Mouse (Mus musculus): ENCODE results near the gene Cep72. TPM values are rescaled to one million over a fixed set of nuclear protein-coding genes. Genes with fewer than 3 reads are reported as not detected.
"Not testable (repeated sequence)": the region's sequence is repeated elsewhere in the genome, so short reads cannot be mapped to it uniquely, and the experiment has no call there.

The Cep72 gene
- polyA plus RNA-seq, 1 experiment from 2014 or later, result 1.8 TPM

DNA sequence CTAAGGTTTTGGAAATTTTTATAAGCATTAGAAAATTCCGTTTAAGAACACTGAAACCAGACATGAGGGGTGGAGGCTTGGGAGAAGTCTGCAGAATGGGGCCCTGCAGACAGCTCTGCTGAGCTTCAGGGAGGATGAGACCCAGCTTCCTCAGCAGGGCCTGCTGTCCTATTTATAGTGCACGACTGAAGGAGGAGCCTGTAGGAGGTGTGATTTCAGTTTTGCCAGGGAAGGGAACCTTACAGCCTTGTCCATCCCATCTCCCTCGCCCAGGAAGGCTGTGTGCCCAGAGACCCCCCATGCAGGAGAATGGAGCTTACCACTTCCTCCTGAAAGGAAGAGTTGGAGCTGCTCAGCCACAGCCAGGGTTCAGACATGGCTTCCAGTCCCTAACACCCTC, 51.4 kb downstream of the Cep72 start:
- H3K27ac ChIP-seq, result no peak overlapping the region
- no peak overlapping the region; the same call in 1 of the 2 replicates for H3K4me3 ChIP-seq (ENCODE audit: inconsistent target)
- no peaks in the 10 kb centered on the region for H3K36me3 ChIP-seq (ENCODE audit: inconsistent target)
- 13% methylated on average over 3 of the region's 3 CpGs for whole genome bisulfite sequencing (ENCODE audit: missing documents)
- H3K79me2 ChIP-seq (ENCODE audit: inconsistent target), result no peaks in the 10 kb centered on the region

DNA sequence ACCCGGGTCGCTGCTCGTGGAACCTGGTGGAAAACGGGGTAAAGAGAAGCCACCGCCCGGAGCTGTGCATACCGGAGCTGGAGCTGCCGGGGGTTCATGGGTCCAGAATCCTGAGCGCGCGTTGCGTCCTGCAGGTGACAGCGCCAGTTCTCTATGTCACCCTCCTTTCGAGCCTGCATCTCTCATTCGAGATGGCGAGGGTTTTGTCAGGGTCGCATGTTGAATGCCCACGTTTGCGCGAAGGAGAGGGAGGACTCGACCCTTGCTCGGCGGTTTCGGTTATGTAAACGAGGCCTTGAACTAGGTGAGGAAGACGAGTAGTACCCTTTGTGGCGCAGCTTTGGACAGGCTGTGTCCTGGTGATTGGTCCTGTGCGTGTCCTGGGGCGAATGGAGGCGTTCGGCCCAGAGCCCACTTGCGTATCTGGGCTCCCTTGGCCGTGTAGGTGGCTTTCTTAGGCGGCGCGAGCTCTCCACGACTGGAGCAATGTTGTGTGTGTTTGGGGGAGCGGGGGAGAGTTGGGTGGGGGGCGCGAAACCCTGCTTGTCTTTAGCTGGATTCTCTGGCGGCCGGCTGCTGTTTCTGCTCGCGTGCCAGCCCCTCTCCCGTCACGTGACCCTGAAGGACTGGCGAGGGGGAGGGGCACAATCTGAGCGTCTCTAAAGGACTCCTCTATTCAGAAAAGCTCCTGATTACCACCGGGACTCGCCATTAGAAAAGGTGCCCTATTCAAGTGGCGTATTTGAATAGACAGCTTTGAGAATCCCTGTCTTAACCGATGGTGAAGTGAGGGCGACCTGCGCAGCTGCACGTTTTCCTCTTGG, 52.1 kb downstream of the Cep72 start:
- 3% methylated on average over 54 of the region's 55 CpGs for WGBS (ENCODE audit: missing documents)
- Histone ChIP-seq H3K4me3 (ENCODE audit: inconsistent target) (peak overlapping the region; percentile 32), H3K79me2 (ENCODE audit: inconsistent target) (no peaks in the 10 kb centered on the region), H3K27ac (no peak overlapping the region), H3K36me3 (ENCODE audit: inconsistent target) (no peaks in the 10 kb centered on the region)

DNA sequence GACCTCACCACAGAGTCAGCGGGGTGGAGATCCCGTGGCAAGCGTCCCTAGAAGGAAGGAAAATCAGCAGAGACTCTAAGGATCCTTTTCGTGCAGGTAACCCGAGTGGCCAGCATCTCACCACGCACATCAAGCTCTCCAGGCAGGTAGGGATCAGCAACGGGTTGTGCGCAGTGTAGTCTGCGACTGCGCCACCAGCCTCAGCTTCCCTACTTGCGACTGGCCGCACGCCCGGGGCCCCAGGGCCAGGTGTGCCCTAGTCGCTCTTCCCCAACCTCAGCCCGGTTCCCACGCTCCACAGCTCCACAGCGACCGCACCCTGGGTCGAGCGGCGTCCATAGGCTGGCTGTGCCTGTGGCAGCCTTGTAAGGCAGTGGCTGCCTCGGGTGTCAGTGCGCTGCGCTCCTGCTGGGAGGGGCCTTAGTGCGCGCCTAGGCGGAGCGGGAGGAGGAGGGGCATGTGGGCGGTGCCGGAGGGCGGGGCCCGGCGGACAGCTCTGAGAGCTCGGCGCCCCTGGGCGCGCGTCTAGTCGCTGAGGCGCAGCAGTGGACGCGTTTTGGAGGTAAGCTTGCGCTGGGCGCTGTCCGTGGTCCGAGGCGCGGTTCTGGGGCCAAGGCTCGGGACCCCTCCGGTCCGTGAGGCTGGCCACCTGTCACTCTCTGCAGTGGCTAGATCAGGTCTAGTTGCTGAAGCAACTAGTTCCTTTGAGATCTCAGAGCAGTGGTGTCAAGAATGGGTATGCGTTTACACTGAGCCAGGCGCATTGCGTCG, 53.0 kb downstream of the Cep72 start, which contains the start of gene Tppp:
Gene Tppp, plus strand, starts transcription at position 460 of the 771 bp plus-strand sequence.
- peak within 1 kb of the TSS; percentile 32 for H3K4me3 ChIP-seq (ENCODE audit: inconsistent target)
- no peaks in the 10 kb centered on the region for H3K36me3 ChIP-seq (ENCODE audit: inconsistent target)
- no peak within 1 kb of the TSS for H3K27ac ChIP-seq
- 1% methylated on average over 56 of the region's 56 CpGs for WGBS (ENCODE audit: missing documents)
- H3K79me2 ChIP-seq (ENCODE audit: inconsistent target), result no peaks in the 10 kb centered on the region

DNA sequence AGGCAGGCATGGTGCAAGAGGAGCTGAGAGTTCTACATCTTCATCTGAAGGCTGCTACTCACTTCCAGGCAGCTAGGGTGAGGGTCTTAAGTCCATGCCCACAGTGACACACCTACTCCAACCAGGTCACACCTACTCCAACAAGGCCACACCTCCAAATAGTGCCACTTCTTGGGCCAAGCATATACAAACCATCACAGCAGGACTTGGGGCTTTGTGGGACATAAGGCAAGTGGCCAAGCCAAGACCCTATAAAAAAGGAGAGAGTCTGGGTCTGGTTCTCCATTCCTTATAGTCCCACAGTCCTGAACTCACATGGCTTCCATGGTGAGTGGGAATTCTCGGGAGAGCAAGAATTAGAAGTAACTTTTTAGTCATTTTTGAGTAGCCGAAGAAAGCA, 53.9 kb downstream of the Cep72 start:
- not testable (repeated sequence) for H3K27ac ChIP-seq; H3K79me2 ChIP-seq (ENCODE audit: inconsistent target); H3K36me3 ChIP-seq (ENCODE audit: inconsistent target); H3K4me3 ChIP-seq (ENCODE audit: inconsistent target)
- 72% methylated on average over 2 of the region's 2 CpGs for WGBS (ENCODE audit: missing documents)

DNA sequence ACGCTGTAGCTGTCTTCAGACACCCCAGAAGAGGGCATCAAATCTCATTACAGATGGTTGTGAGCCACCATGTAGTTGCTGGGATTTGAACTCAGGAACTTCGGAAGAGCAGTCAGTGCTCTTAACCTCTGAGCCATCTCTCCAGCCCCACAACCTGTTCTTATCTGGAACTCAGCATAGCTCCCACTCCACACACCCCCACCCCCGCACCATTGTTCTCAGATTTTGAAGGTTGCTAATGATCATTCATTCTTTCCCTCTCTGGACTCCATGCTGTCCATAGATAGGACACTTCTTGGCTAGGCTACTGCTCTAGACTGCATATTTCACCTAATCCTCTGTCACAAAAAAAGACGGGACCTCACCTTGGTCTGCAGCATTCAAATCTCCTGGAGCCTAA, 55.2 kb downstream of the Cep72 start:
- not testable (repeated sequence) for H3K36me3 ChIP-seq (ENCODE audit: inconsistent target); H3K27ac ChIP-seq; H3K79me2 ChIP-seq (ENCODE audit: inconsistent target); H3K4me3 ChIP-seq (ENCODE audit: inconsistent target)
- WGBS (ENCODE audit: missing documents), result 91% methylated on average over 4 of the region's 4 CpGs

DNA sequence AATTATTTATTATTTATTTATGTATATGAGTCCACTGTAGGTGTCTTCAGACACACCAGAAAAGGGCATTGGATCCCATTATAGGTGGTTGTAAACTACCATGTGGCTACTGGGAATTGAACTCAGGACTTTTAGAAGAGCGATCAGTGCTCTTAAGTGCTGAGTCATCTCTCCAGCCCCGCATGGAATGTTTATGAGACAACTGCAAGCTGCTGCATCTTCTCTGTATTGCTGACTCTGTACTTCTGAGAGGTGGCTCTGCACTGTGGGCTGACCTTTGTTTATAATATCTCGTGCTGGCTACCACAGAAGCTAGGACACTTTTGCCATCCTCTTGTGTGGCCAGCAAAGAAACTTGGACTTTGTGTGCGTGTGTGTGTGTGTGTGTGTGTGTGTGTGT, 60.6 kb downstream of the Cep72 start:
- Histone ChIP-seq H3K27ac (no peak overlapping the region), H3K79me2 (ENCODE audit: inconsistent target) (no peaks in the 10 kb centered on the region), H3K4me3 (ENCODE audit: inconsistent target) (no peak overlapping the region), H3K36me3 (ENCODE audit: inconsistent target) (no peaks in the 10 kb centered on the region)
- 66% methylated on average over 4 of the region's 4 CpGs for WGBS (ENCODE audit: missing documents)

DNA sequence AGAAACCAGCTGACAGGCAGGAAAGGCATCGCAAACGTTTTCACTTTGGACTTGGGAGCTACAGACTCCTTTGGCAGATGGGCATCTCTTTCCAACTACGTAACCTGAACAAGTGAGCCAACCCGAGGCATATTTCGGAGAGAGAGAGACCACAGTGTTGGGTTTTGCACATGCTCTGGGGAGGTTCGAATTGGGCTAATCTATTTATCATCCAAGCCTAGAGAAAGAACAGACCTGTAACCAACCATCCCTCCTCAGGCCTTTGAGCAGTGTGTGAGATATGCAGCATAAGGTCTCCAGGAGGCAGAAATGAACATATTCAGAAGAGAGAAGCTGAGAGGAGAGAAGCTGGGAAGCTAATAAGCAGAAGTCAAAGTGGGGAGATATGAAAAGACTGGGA, 61.1 kb downstream of the Cep72 start:
- WGBS (ENCODE audit: missing documents), result 89% methylated on average over 6 of the region's 6 CpGs
- H3K4me3 ChIP-seq (ENCODE audit: inconsistent target), result no peak overlapping the region
- H3K36me3 ChIP-seq (ENCODE audit: inconsistent target), result no peaks in the 10 kb centered on the region
- no peak overlapping the region for H3K27ac ChIP-seq
- H3K79me2 ChIP-seq (ENCODE audit: inconsistent target), result no peaks in the 10 kb centered on the region

DNA sequence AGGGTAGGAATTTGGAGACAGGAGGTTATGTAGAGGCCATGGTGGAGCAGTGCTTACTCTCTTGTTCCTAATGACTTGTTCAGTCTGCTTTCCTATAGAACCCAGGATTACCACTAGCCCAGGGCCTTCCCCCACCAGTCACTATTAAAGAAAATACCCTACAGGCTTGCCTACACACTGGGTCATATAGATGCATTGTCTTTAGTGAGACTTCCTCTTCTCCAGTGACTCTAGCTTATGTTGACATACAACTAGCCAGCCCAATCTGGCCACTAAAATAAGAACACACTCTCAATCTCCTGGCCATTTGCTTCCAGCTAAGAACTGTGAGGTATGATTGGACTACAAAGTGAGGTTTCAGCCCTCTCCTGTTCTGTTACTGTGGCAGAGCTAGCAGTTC, 61.6 kb downstream of the Cep72 start:
- H3K36me3 ChIP-seq (ENCODE audit: inconsistent target), result no peaks in the 10 kb centered on the region

DNA sequence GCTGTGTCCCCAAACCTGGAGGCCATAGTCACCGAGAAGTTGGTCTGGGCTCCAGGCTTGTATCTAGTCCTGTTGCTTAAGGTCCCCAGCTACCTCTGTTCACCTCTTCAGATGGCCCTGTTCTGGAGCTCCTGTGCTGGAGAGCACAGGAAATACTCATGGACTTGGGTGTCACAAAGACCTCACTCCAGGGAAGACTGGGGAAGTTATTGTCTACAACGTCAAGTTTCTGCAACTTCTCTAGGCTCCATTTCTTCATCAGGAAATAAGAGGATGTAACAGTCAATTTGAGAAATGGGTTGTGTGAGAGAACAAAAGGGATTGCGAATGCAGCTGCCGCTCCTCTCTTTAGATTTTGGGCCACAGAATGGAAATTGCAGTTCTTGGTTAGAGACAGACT, 65.6 kb downstream of the Cep72 start:
- WGBS (ENCODE audit: missing documents), result 61% methylated on average over 4 of the region's 4 CpGs
- Histone ChIP-seq H3K27ac (no peak overlapping the region), H3K4me3 (ENCODE audit: inconsistent target) (no peak overlapping the region), H3K36me3 (ENCODE audit: inconsistent target) (no peaks in the 10 kb centered on the region), H3K79me2 (ENCODE audit: inconsistent target) (no peaks in the 10 kb centered on the region)

More for the DNA sequence above, 61.6 kb downstream of the Cep72 start:
- Histone ChIP-seq H3K79me2 (ENCODE audit: inconsistent target) (no peaks in the 10 kb centered on the region), H3K4me3 (ENCODE audit: inconsistent target) (no peak overlapping the region), H3K27ac (no peak overlapping the region)

DNA sequence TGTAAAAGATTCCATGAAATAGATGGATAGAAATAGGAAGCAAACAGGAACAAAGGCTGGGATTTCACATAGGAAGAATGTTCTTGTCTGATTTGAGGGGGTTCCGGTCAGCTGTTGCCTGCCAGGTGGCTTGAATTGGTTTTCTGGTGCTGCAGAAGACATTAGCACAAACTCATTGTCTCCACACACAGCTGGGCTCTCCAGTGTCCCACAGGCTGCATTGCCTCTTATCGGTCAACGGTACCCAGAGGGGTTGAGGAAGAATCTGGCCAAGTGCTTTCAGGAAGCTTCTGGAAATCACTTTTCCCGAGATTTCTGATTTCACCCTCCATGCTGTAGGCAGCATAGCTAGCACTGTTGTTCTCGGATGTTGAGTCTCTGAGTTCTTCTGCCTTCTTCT, 70.8 kb downstream of the Cep72 start:
- Histone ChIP-seq H3K79me2 (ENCODE audit: inconsistent target) (no peaks in the 10 kb centered on the region), H3K4me3 (ENCODE audit: inconsistent target) (no peak overlapping the region), H3K27ac (no peak overlapping the region), H3K36me3 (ENCODE audit: inconsistent target) (no peaks in the 10 kb centered on the region)
- WGBS (ENCODE audit: missing documents), result 81% methylated on average over 5 of the region's 5 CpGs

DNA sequence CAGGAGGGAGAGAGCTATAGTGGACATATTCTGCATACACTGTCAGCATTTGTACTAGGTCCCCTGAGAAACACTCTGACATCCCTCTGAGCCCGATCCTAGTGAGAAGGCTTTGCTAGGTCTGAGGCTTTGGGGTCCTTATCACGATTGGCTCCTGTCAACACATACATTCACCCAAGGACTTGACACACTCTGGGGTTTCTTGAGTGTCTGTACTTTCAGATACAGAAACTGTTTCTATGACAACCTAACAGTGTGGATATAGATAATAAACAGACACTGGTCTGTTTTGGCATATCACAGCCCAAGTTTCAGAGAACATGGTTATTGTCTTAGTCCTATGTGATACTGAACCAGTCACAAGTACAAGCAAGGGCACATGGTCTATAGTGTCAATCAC, 71.3 kb downstream of the Cep72 start:
- no peak overlapping the region for H3K27ac ChIP-seq
- H3K79me2 ChIP-seq (ENCODE audit: inconsistent target), result no peaks in the 10 kb centered on the region
- H3K4me3 ChIP-seq (ENCODE audit: inconsistent target), result no peak overlapping the region
- H3K36me3 ChIP-seq (ENCODE audit: inconsistent target), result no peaks in the 10 kb centered on the region
- WGBS (ENCODE audit: missing documents), result 96% methylated on average over 2 of the region's 2 CpGs

DNA sequence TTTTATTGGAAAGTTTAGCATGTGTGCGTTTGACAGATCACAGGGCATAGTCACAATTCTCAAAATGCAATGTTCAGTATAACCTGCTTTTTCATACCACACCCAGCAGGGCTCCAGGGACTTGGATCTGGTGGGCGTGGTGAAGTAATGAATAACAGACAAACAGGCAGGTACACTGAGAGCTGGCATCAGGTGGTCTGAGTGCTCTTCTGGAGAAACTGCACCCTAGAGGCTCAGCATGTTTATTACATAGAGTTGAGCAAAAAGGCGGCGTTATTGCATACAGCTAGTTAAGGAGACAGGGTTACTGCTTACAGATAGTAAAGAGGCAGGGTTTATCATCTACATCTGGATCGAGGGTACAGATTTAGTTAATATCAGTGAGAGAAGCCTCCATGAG, 71.8 kb downstream of the Cep72 start:
- Histone ChIP-seq H3K4me3 (ENCODE audit: inconsistent target) (no peak overlapping the region), H3K27ac (no peak overlapping the region), H3K36me3 (ENCODE audit: inconsistent target) (no peaks in the 10 kb centered on the region), H3K79me2 (ENCODE audit: inconsistent target) (no peaks in the 10 kb centered on the region)
- 88% methylated on average over 5 of the region's 5 CpGs for WGBS (ENCODE audit: missing documents)
